Mouse (Mus musculus) frontal cortex, postnatal 14 days (tissue): ENCODE data around the gene Golt1b.
"Not testable (repeated sequence)": the region's sequence is repeated elsewhere in the genome, so short reads cannot be mapped to it uniquely, and the experiment has no call there.

Source experiments
- DNase-seq, 2 experiments: peaks; one replicate each; pipeline ENCODE4 v3.0.0; 2022; ENCODE audit warnings: low spot score in 2 of 2

Golt1b gene

GRCm38 (mm10) chr6:142387011-142387754 lies at the start of gene Golt1b, which contains the start of gene Recql:
Golt1b (plus strand) TSS chr6:142387221.
Recql (minus strand) TSS chr6:142387087.
- DNase-seq = peak; percentile 96 to 99

GRCm38 (mm10) chr6:142338961-142339360 lies 48.1 kb upstream of the Golt1b start:
- DNase-seq = no peak

- DNase-seq = no peak
Observed at GRCm38 (mm10) chr6:142339576-142339975, 47.4 kb upstream of the Golt1b start.

- DNase-seq = peak; percentile 21 to 42
Observed at GRCm38 (mm10) chr6:142343561-142343960, 43.5 kb upstream of the Golt1b start.

GRCm38 (mm10) chr6:142345440-142346038 lies 41.5 kb upstream of the Golt1b start, which contains the start of gene Pyroxd1:
Pyroxd1 (plus strand) TSS chr6:142345654.
- peak; percentile 83 to 84 for DNase-seq

- DNase-seq = no peak
Observed at GRCm38 (mm10) chr6:142346181-142347110, 40.6 kb upstream of the Golt1b start.

GRCm38 (mm10) chr6:142347431-142348385 lies 39.3 kb upstream of the Golt1b start:
- DNase-seq = no peak

GRCm38 (mm10) chr6:142352099-142352498 lies 34.9 kb upstream of the Golt1b start:
- DNase-seq = not testable (repeated sequence)

- no peak for DNase-seq
Observed at GRCm38 (mm10) chr6:142357106-142357505, 29.9 kb upstream of the Golt1b start.

- DNase-seq = no peak
Observed at GRCm38 (mm10) chr6:142362036-142362435, 25.0 kb upstream of the Golt1b start.

- no peak for DNase-seq
Observed at GRCm38 (mm10) chr6:142363019-142363576, 23.9 kb upstream of the Golt1b start.

GRCm38 (mm10) chr6:142365742-142366472 lies 21.1 kb upstream of the Golt1b start:
- no peak for DNase-seq

- no peak for DNase-seq
Observed at GRCm38 (mm10) chr6:142366473-142367018, 20.5 kb upstream of the Golt1b start.

- DNase-seq = no peak
Observed at GRCm38 (mm10) chr6:142367565-142367964, 19.5 kb upstream of the Golt1b start.

- no peak for DNase-seq
Observed at GRCm38 (mm10) chr6:142369568-142369967, 17.5 kb upstream of the Golt1b start.

GRCm38 (mm10) chr6:142377081-142377480 lies 9.9 kb upstream of the Golt1b start:
- no peak for DNase-seq

- no peak for DNase-seq
Observed at GRCm38 (mm10) chr6:142378576-142379330, 8.3 kb upstream of the Golt1b start.

GRCm38 (mm10) chr6:142379961-142380360 lies 7.1 kb upstream of the Golt1b start:
- DNase-seq = no peak

GRCm38 (mm10) chr6:142381615-142382014 lies 5.4 kb upstream of the Golt1b start:
- DNase-seq = no peak
